Mouse (Mus musculus) erythroblast, embryonic 14.5 days (primary cell): ENCODE results near the gene Rflnb.

Source experiments
- GATA1 ChIP-seq: IDR thresholded peaks from 2 replicates; pipeline ENCODE4 v1.6.1; 2012; ENCODE audit warnings: low read length, inconsistent platforms, mixed read lengths
- TAL1 ChIP-seq: IDR thresholded peaks from 3 replicates; pipeline ENCODE4 v1.6.1; 2012; ENCODE audit warnings: low read length, inconsistent platforms, mixed read lengths

- TF ChIP-seq TAL1 (no peak), GATA1 (no peak)
Measured at GRCm38 (mm10) chr11:76033359-76033758, 5.8 kb upstream of the Rflnb start.
